Mouse (Mus musculus): ENCODE measurements around the gene Chmp2b. TPM values are rescaled to one million over a fixed set of nuclear protein-coding genes. Genes with fewer than 3 reads are reported as not detected.

The Chmp2b gene
- 141 and 142 TPM in 2 replicates for polyA plus RNA-seq (2015; fragmentation: Nextera tagmentation; extraction: Ambion mirVana)

- no peaks in the 10 kb centered on the region for H3K27me3 ChIP-seq
- under 1% methylated on average over 68 of the region's 69 CpGs for WGBS
Observed at GRCm38 (mm10) chr16:65561963-65562863, at the start of gene Chmp2b. Gene Chmp2b (minus strand): TSS chr16:65562726.

GRCm38 (mm10) chr16:65611678-65612077, 49.2 kb upstream of the Chmp2b start:
- Histone ChIP-seq H3K36me3 (no peaks in the 10 kb centered on the region), H3K9me3 (replicated peaks) (no peaks in the 10 kb centered on the region), H3K27ac (replicated peaks) (no peak overlapping the region), H3K4me1 (no peaks in the 10 kb centered on the region), H3K4me3 (replicated peaks) (no peak overlapping the region), H3K27me3 (no peaks in the 10 kb centered on the region), H3K4me2 (replicated peaks) (no peak overlapping the region), H3K9ac (no peak overlapping the region)
- ATAC-seq (ENCODE audit: insufficient number of reproducible peaks, low FRiP score, low TSS enrichment, low read depth) = no peak
- 89% methylated on average over 1 of the region's 1 CpGs for WGBS

More at GRCm38 (mm10) chr16:65561963-65562863, at the start of gene Chmp2b:
- H3K36me3 ChIP-seq = 0 out of 2 replicates have a peak, but pooled peaks cover 6% of the 10 kb centered on the region
- H3K4me2 ChIP-seq (replicated peaks) = peak within 1 kb of the TSS; percentile 68
- H3K27ac ChIP-seq (replicated peaks) = peak within 1 kb of the TSS; percentile 78
- 0 out of 2 replicates have a peak, but pooled peaks cover 9% of the 10 kb centered on the region for H3K4me1 ChIP-seq
- H3K9ac ChIP-seq = peak within 1 kb of the TSS; percentile 93
- H3K9me3 ChIP-seq (replicated peaks) = no peaks in the 10 kb centered on the region
- peak; percentile 92 for ATAC-seq (ENCODE audit: insufficient number of reproducible peaks, low FRiP score, low TSS enrichment, low read depth)
- H3K4me3 ChIP-seq (replicated peaks) = peak within 1 kb of the TSS; percentile 89

GRCm38 (mm10) chr16:65600798-65601197, 38.3 kb upstream of the Chmp2b start:
- no peaks in the 10 kb centered on the region for H3K4me1 ChIP-seq
- H3K9me3 ChIP-seq (replicated peaks) = no peaks in the 10 kb centered on the region
- H3K9ac ChIP-seq = no peak overlapping the region
- ATAC-seq (ENCODE audit: insufficient number of reproducible peaks, low FRiP score, low TSS enrichment, low read depth) = no peak
- 73% methylated on average over 4 of the region's 4 CpGs for WGBS
- no peak overlapping the region for H3K27ac ChIP-seq (replicated peaks)
- no peak overlapping the region for H3K4me3 ChIP-seq (replicated peaks)
- no peaks in the 10 kb centered on the region for H3K27me3 ChIP-seq
- H3K4me2 ChIP-seq (replicated peaks) = no peak overlapping the region
- no peaks in the 10 kb centered on the region for H3K36me3 ChIP-seq

- H3K4me2 ChIP-seq (replicated peaks) = no peak overlapping the region
- no peaks in the 10 kb centered on the region for H3K4me1 ChIP-seq
- WGBS = 75% methylated on average over 7 of the region's 7 CpGs
- no peak for ATAC-seq (ENCODE audit: insufficient number of reproducible peaks, low FRiP score, low TSS enrichment, low read depth)
- H3K27me3 ChIP-seq = no peaks in the 10 kb centered on the region
- no peak overlapping the region for H3K4me3 ChIP-seq (replicated peaks)
- no peak overlapping the region for H3K27ac ChIP-seq (replicated peaks)
- H3K36me3 ChIP-seq = no peaks in the 10 kb centered on the region
- no peak overlapping the region for H3K9ac ChIP-seq
- H3K9me3 ChIP-seq (replicated peaks) = no peaks in the 10 kb centered on the region
Observed at GRCm38 (mm10) chr16:65586111-65586865, 23.8 kb upstream of the Chmp2b start.

- Histone ChIP-seq H3K4me2 (replicated peaks) (no peak overlapping the region), H3K36me3 (no peaks in the 10 kb centered on the region), H3K4me1 (no peaks in the 10 kb centered on the region), H3K9me3 (replicated peaks) (no peaks in the 10 kb centered on the region), H3K4me3 (replicated peaks) (no peak overlapping the region), H3K27me3 (no peaks in the 10 kb centered on the region), H3K9ac (no peak overlapping the region), H3K27ac (replicated peaks) (no peak overlapping the region)
- ATAC-seq (ENCODE audit: insufficient number of reproducible peaks, low FRiP score, low TSS enrichment, low read depth) = no peak
- 85% methylated on average over 2 of the region's 2 CpGs for WGBS
Observed at GRCm38 (mm10) chr16:65585699-65586098, 23.2 kb upstream of the Chmp2b start.

- no peak overlapping the region for H3K9ac ChIP-seq
- 59% methylated on average over 6 of the region's 6 CpGs for WGBS
- no peaks in the 10 kb centered on the region for H3K27me3 ChIP-seq
- H3K27ac ChIP-seq (replicated peaks) = no peak overlapping the region
- H3K4me1 ChIP-seq = no peaks in the 10 kb centered on the region
- no peaks in the 10 kb centered on the region for H3K36me3 ChIP-seq
- no peaks in the 10 kb centered on the region for H3K9me3 ChIP-seq (replicated peaks)
- H3K4me2 ChIP-seq (replicated peaks) = no peak overlapping the region
- H3K4me3 ChIP-seq (replicated peaks) = no peak overlapping the region
- no peak for ATAC-seq (ENCODE audit: insufficient number of reproducible peaks, low FRiP score, low TSS enrichment, low read depth)
Observed at GRCm38 (mm10) chr16:65577298-65578029, 14.9 kb upstream of the Chmp2b start.

- Histone ChIP-seq H3K36me3 (no peaks in the 10 kb centered on the region), H3K27me3 (no peaks in the 10 kb centered on the region), H3K27ac (replicated peaks) (no peak overlapping the region), H3K4me2 (replicated peaks) (no peak overlapping the region), H3K9ac (no peak overlapping the region), H3K4me1 (no peaks in the 10 kb centered on the region), H3K4me3 (replicated peaks) (no peak overlapping the region), H3K9me3 (replicated peaks) (no peaks in the 10 kb centered on the region)
- ATAC-seq (ENCODE audit: insufficient number of reproducible peaks, low FRiP score, low TSS enrichment, low read depth) = no peak
- 63% methylated on average over 4 of the region's 4 CpGs for WGBS
Observed at GRCm38 (mm10) chr16:65568853-65569252, 6.3 kb upstream of the Chmp2b start.

- WGBS = 80% methylated on average over 1 of the region's 1 CpGs
- no peak for ATAC-seq (ENCODE audit: insufficient number of reproducible peaks, low FRiP score, low TSS enrichment, low read depth)
- no peak overlapping the region for H3K27ac ChIP-seq (replicated peaks)
Observed at GRCm38 (mm10) chr16:65564951-65565350, 2.4 kb upstream of the Chmp2b start.

GRCm38 (mm10) chr16:65564306-65564705, 1.8 kb upstream of the Chmp2b start:
- H3K9ac ChIP-seq = no peak overlapping the region
- no peaks in the 10 kb centered on the region for H3K27me3 ChIP-seq
- H3K4me1 ChIP-seq = 0 out of 2 replicates have a peak, but pooled peaks cover 9% of the 10 kb centered on the region
- no peak overlapping the region for H3K27ac ChIP-seq (replicated peaks)
- WGBS = 63% methylated on average over 8 of the region's 8 CpGs
- H3K4me2 ChIP-seq (replicated peaks) = no peak overlapping the region
- ATAC-seq (ENCODE audit: insufficient number of reproducible peaks, low FRiP score, low TSS enrichment, low read depth) = no peak
- H3K36me3 ChIP-seq = no peaks in the 10 kb centered on the region
- no peak overlapping the region for H3K4me3 ChIP-seq (replicated peaks)
- no peaks in the 10 kb centered on the region for H3K9me3 ChIP-seq (replicated peaks)

More at GRCm38 (mm10) chr16:65564951-65565350, 2.4 kb upstream of the Chmp2b start:
- H3K4me2 ChIP-seq (replicated peaks) = no peak overlapping the region
- no peaks in the 10 kb centered on the region for H3K9me3 ChIP-seq (replicated peaks)
- H3K4me1 ChIP-seq = 0 out of 2 replicates have a peak, but pooled peaks cover 9% of the 10 kb centered on the region
- H3K4me3 ChIP-seq (replicated peaks) = no peak overlapping the region
- H3K9ac ChIP-seq = no peak overlapping the region
- H3K36me3 ChIP-seq = no peaks in the 10 kb centered on the region
- no peaks in the 10 kb centered on the region for H3K27me3 ChIP-seq

GRCm38 (mm10) chr16:65562864-65563206, 309 bp upstream of the Chmp2b start:
- peak overlapping the region; percentile 93 for H3K9ac ChIP-seq
- peak overlapping the region; percentile 89 for H3K4me3 ChIP-seq (replicated peaks)
- 0 out of 2 replicates have a peak, but pooled peaks cover 2% of the 10 kb centered on the region for H3K36me3 ChIP-seq
- 1% methylated on average over 10 of the region's 10 CpGs for WGBS
- no peaks in the 10 kb centered on the region for H3K9me3 ChIP-seq (replicated peaks)
- 0 out of 2 replicates have a peak, but pooled peaks cover 9% of the 10 kb centered on the region for H3K4me1 ChIP-seq
- peak; percentile 60 for ATAC-seq (ENCODE audit: insufficient number of reproducible peaks, low FRiP score, low TSS enrichment, low read depth)
- H3K4me2 ChIP-seq (replicated peaks) = peak overlapping the region; percentile 68
- H3K27ac ChIP-seq (replicated peaks) = no peak overlapping the region
- no peaks in the 10 kb centered on the region for H3K27me3 ChIP-seq

All from embryonic facial prominence, embryonic 15.5 days (tissue).